Comparison of ENCODE assay signal across 8 mouse cellular contexts in genomic region chr4:119109640-119110039, GRCm38 (mm10). TPM values are rescaled to one million over a fixed set of nuclear protein-coding genes. Genes with fewer than 3 reads are reported as not detected.
DNase-seq lines count a peak whose midpoint lies in the region; ATAC-seq and TF ChIP-seq lines count a peak whose summit lies in the region.

No protein-coding gene starts in this region.

- H3K4me3 ChIP-seq in heart, embryonic 10.5 days = peak overlapping the region; percentile 90
- H3K4me3 ChIP-seq in C2C12 (ENCODE audit: insufficient read depth, poor library complexity, severe bottlenecking) = peak overlapping the region; percentile 68
- peak overlapping the region; percentile 81 for H3K4me3 ChIP-seq in forebrain, embryonic 12.5 days (replicated peaks)
- peak overlapping the region; percentile 95 for H3K4me3 ChIP-seq in liver, embryonic 13.5 days (replicated peaks)

- no peak for TF ChIP-seq CTCF in C2C12 (IDR thresholded peaks at IDR 0.05; ENCODE audit: control insufficient read depth, insufficient read depth, insufficient read length)

- no peaks in the 10 kb centered on the region for H3K9me3 ChIP-seq in heart, embryonic 10.5 days
- no peaks in the 10 kb centered on the region for H3K9me3 ChIP-seq in forebrain, embryonic 12.5 days
- H3K9me3 ChIP-seq in liver, embryonic 13.5 days (replicated peaks) = no peaks in the 10 kb centered on the region

- H3K9ac ChIP-seq in forebrain, embryonic 12.5 days = peak overlapping the region; percentile 86
- H3K9ac ChIP-seq in liver, embryonic 13.5 days = peak overlapping the region; percentile 97

- H3K27me3 ChIP-seq in heart, embryonic 10.5 days (ENCODE audit: insufficient read depth, poor library complexity, severe bottlenecking) = no peaks in the 10 kb centered on the region
- H3K27me3 ChIP-seq in C2C12 (ENCODE audit: control insufficient read depth, insufficient read depth, insufficient read length) = no peaks in the 10 kb centered on the region
- H3K27me3 ChIP-seq in forebrain, embryonic 12.5 days = peaks cover 3% of the 10 kb centered on the region; the same call in 1 of the 2 replicates
- peaks cover 5% of the 10 kb centered on the region; the same call in 1 of the 2 replicates for H3K27me3 ChIP-seq in liver, embryonic 13.5 days

- H3K27ac ChIP-seq in heart, embryonic 10.5 days = peak overlapping the region; percentile 98
- H3K27ac ChIP-seq in forebrain, embryonic 12.5 days = peak overlapping the region; percentile 99
- peak overlapping the region; percentile 95 for H3K27ac ChIP-seq in liver, embryonic 13.5 days

- peak overlapping the region; percentile 48 for H3ac ChIP-seq in C2C12 (ENCODE audit: control insufficient read depth, insufficient read length, low read depth)

- peaks cover 57% of the 10 kb centered on the region for H3K79me2 ChIP-seq in C2C12 (ENCODE audit: control insufficient read depth, insufficient read depth)

- ATAC-seq in forebrain, embryonic 12.5 days (ENCODE audit: low FRiP score) = no peak
- ATAC-seq in liver, embryonic 13.5 days (ENCODE audit: low read depth) = no peak

- DNase-seq in heart, embryonic 10.5 days (ENCODE audit: low spot score) = no peak
- DNase-seq in heart, adult 8-10 months (ENCODE audit: low spot score) = no peak
- DNase-seq in liver, embryonic 13.5 days = no peak
- DNase-seq in urinary bladder, adult 2 months (ENCODE audit: low spot score) = no peak
- DNase-seq in B cell, adult 2 months = no peak
- DNase-seq in cerebellum, adult 8-10 months = no peak

- H3K36me3 ChIP-seq in heart, embryonic 10.5 days = peaks cover 38% of the 10 kb centered on the region
- peaks cover 31% of the 10 kb centered on the region for H3K36me3 ChIP-seq in C2C12 (ENCODE audit: control insufficient read depth, insufficient read depth)
- 0 out of 2 replicates have a peak, but pooled peaks cover 4% of the 10 kb centered on the region for H3K36me3 ChIP-seq in forebrain, embryonic 12.5 days (replicated peaks)
- H3K36me3 ChIP-seq in liver, embryonic 13.5 days = peaks cover 49% of the 10 kb centered on the region

- WGBS in heart, embryonic 10.5 days = 17% methylated on average over 11 of the region's 11 CpGs
- WGBS in forebrain, embryonic 12.5 days = 6% methylated on average over 11 of the region's 11 CpGs
- 18% methylated on average over 11 of the region's 11 CpGs for WGBS in liver, embryonic 13.5 days (ENCODE audit: insufficient replicate concordance)

- H3K4me2 ChIP-seq in forebrain, embryonic 12.5 days = peak overlapping the region; percentile 71
- peak overlapping the region; percentile 69 for H3K4me2 ChIP-seq in liver, embryonic 13.5 days

- peaks cover 56% of the 10 kb centered on the region for H3K79me3 ChIP-seq in C2C12 (ENCODE audit: low read depth)

- peaks cover 80% of the 10 kb centered on the region for H3K4me1 ChIP-seq in heart, embryonic 10.5 days
- peaks cover 66% of the 10 kb centered on the region for H3K4me1 ChIP-seq in forebrain, embryonic 12.5 days
- peaks cover 90% of the 10 kb centered on the region for H3K4me1 ChIP-seq in liver, embryonic 13.5 days (replicated peaks)

TF ChIP-seq in C2C12, 6 proteins besides CTCF, POLR2A, EP300 and RAD21:
- TF ChIP-seq MYOG (IDR thresholded peaks at IDR 0.05; ENCODE audit: control insufficient read depth, extremely low read depth, insufficient read length) = no peak
- no peak for TF ChIP-seq MYOD1 (IDR thresholded peaks at IDR 0.05; ENCODE audit: control insufficient read depth, insufficient read length, low read depth)
- no peak for TF ChIP-seq CEBPB (IDR thresholded peaks at IDR 0.05; ENCODE audit: low read depth)

RNA-seq across cellular contexts. Expression of gene Slc2a1, which starts 1.1 kb away (rescaled TPM):
- 549 and 607 TPM in 2 replicates for polyA plus RNA-seq in heart, embryonic 10.5 days (2016; fragmentation: Nextera tagmentation; extraction: Ambion mirVana)
- total RNA-seq in heart, adult 8-10 months (2022) = 10 to 100 TPM; 12.6 to 22.5 (median 14.9) TPM
- polyA plus RNA-seq in C2C12 (2012; fragmentation: generic; extraction: Trizol) = 49.0 TPM
- 110 and 113 TPM in 2 replicates for polyA plus RNA-seq in forebrain, embryonic 12.5 days (2016; fragmentation: Nextera tagmentation; extraction: Ambion mirVana)
- 272 and 303 TPM in 2 replicates for polyA plus RNA-seq in liver, embryonic 13.5 days (2015; fragmentation: Nextera tagmentation; extraction: Ambion mirVana)
- polyA plus RNA-seq in urinary bladder, adult 2 months (2012; rRNA removed) = 36.2 and 38.7 TPM in 2 replicates
